Mouse (Mus musculus) G1E (cell line): ENCODE measurements around the gene Slx4ip. TPM values are rescaled to one million over a fixed set of nuclear protein-coding genes. Genes with fewer than 3 reads are reported as not detected.

Experiments used
- ATAC-seq: 2 replicates; pipeline ENCODE4 v1.8.0; 2016; ENCODE audit warnings: mild to moderate bottlenecking; ENCODE audit not compliant: insufficient number of reproducible peaks, poor library complexity, low FRiP score, severe bottlenecking; ENCODE audit errors: extremely low read depth
- DNase-seq: peaks from one replicate; pipeline ENCODE4 v3.0.0; 2012; ENCODE audit warnings: low spot score
- H3K27me3 ChIP-seq: 2 replicates; pipeline ENCODE4 v1.6.1; 2012; ENCODE audit warnings: mild to moderate bottlenecking, low read length, inconsistent platforms; ENCODE audit not compliant: insufficient read depth
- H3K36me3 ChIP-seq: replicated peaks from 2 replicates; pipeline ENCODE3; 2012; ENCODE audit warnings: mild to moderate bottlenecking, inconsistent platforms
- H3K4me1 ChIP-seq: 2 replicates; pipeline ENCODE4 v1.6.1; 2012; ENCODE audit warnings: low read depth, low read length, inconsistent platforms, mixed read lengths; ENCODE audit not compliant: insufficient read depth
- H3K4me3 ChIP-seq: 2 replicates; pipeline ENCODE4 v1.5.1; 2012; ENCODE audit warnings: low read depth, mild to moderate bottlenecking, inconsistent platforms, low read length, moderate library complexity, mixed read lengths
- H3K9me3 ChIP-seq: replicated peaks from 2 replicates; pipeline ENCODE4 v1.6.1; 2012; ENCODE audit warnings: inconsistent platforms
- CTCF ChIP-seq: IDR thresholded peaks from 2 replicates; pipeline ENCODE4 v1.5.1; 2012; ENCODE audit warnings: low read depth, low read length, inconsistent platforms, mixed read lengths
- GATA1 ChIP-seq: IDR thresholded peaks from 2 replicates; pipeline ENCODE4 v1.6.1; 2012; ENCODE audit warnings: borderline replicate concordance, low read length, inconsistent platforms, mixed read lengths
- GATA2 ChIP-seq: IDR thresholded peaks from 2 replicates; pipeline ENCODE4 v1.6.1; 2012; ENCODE audit warnings: low read depth, low read length, inconsistent platforms, borderline replicate concordance
- POLR2AphosphoS5 ChIP-seq: IDR thresholded peaks from 2 replicates; pipeline ENCODE4 v1.6.1; 2012; ENCODE audit warnings: low read depth, low read length, inconsistent platforms; ENCODE audit not compliant: insufficient replicate concordance
- TAL1 ChIP-seq: conservative IDR thresholded peaks from 2 replicates; pipeline ENCODE4 v1.6.1; 2012; ENCODE audit warnings: low read depth, low read length, inconsistent platforms, mixed read lengths
- polyA plus RNA-seq: library from polyadenylated mRNA; stranded (reverse); fragments of >175 nt; gene quantifications from 2 replicates; pipeline ENCODE4 v1.2.3, GENCODE M21; 2012
- total RNA-seq, 2 experiments: library from RNA; stranded (forward) in 1 of 2; stranded (reverse) in 1 of 2; fragments of 200-1000 nt in 1 of 2; fragments of >200 nt in 1 of 2; fragmentation: Nextera tagmentation in 1 of 2; gene quantifications; 2 replicates each; pipeline ENCODE4 v1.2.3; 2014 to 2017

The Slx4ip gene
- total and polyA plus RNA-seq, 3 experiments = 0.50 to 18.0 (median 9.8) TPM

DNA sequence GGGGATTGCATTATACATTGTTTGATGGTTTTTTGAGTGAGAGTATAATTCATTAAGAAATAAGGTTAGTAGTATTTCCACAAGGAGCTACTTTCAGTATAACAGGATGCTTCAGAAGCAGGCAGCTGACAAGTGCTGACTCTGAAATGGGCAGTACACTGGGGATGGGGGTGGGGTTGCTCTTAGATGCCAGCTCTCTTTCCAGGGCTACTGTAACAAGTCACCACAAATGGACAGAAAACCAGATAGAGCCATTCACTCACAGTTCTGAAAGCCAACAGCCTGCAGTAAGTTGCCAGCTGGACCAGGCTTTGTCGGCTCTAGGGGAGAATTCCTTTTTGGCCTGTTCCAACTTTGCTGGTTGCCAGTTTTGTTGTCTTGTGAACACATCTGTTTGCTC, 84.8 kb downstream of the Slx4ip start:
- no peaks in the 10 kb centered on the region for H3K4me1 ChIP-seq
- TF ChIP-seq GATA2 (no peak), TAL1 (no peak), POLR2AphosphoS5 (no peak), CTCF (no peak), GATA1 (no peak)

DNA sequence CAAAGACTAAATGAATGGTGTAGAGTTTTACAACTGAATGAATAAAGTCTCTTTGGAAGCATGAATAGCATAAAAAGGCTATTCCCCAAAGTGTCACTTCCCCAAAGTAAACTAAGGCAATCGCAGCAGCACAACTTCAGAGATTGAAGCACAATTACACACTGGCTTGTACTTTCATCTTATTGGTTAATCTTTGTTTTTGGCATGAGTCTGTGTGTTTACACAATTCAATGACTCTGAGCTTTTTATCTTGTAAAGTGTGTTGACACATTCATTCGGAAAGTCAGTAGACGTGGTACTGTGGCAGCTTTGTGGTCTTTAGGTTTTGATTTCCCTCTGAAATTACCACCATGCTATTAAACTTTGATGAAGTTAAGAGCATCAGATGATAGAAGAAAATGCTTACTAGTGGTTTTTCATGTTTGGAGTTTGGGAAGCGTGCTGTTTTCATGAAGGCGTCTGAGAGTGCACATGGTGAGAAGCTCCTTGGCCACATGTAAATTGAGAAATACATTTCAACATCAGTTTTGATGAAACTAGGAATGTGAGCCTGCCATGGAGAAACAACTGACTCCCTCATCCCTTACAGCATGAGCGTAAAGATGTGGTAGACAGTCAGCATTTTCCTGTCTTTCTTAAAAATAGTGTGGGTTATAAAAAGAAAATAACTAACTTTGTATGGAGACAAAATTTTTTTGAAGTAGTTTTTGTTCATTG, 88.2 kb downstream of the Slx4ip start:
- H3K27me3 ChIP-seq = no peaks in the 10 kb centered on the region
- H3K4me3 ChIP-seq = no peak overlapping the region
- ATAC-seq (no peak), DNase-seq (no peak)
- H3K9me3 ChIP-seq = no peaks in the 10 kb centered on the region
- peaks cover 11% of the 10 kb centered on the region for H3K36me3 ChIP-seq
- TF ChIP-seq POLR2AphosphoS5 (no peak), GATA2 (no peak), GATA1 (no peak), CTCF (no peak), TAL1 (no peak)
- no peaks in the 10 kb centered on the region for H3K4me1 ChIP-seq

More for the DNA sequence above, 84.8 kb downstream of the Slx4ip start:
- Histone ChIP-seq H3K27me3 (no peaks in the 10 kb centered on the region), H3K36me3 (peaks cover 4% of the 10 kb centered on the region), H3K9me3 (no peaks in the 10 kb centered on the region), H3K4me3 (no peak overlapping the region)
- ATAC-seq = no peak
- DNase-seq = no peak

DNA sequence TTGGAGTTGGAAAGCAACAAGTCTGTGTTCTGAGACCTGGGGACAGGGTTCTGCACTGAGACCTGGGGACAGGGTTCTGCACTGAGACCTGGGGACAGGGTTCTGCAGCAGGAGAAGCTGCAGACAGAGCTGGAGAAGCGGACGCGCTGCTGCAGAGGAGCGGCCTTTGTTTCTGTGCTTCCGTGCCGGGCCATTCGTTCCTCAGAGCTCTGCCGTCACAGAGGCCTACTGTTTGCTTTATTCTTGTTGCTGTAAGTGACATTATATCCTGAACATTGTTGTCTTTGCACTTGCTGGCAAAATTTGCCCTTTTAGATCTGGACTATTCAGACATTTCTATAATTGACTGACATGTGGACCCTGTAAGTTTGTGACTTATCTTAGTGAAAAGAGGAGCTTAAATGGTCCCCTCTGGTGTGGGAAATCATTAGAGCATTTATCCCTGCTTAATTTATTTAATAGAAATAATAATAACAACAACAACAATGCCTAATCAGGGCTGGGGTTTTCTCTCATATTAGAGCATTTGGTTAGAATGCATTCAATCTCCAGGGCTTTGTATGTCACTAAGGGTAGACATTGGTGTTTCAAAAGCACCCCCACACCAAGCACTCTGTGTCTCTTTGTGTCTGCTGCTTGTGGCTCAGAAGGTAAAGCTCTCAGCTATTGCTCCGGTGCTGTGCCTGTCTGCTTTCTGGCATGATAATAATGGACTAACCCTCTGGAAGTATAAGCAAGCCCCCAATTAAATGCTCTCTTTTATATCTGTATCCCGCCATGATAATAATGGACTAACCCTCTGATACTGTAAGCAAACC, 90.3 kb downstream of the Slx4ip start:
- peaks cover 12% of the 10 kb centered on the region for H3K36me3 ChIP-seq
- ATAC-seq = no peak
- TF ChIP-seq GATA1 (no peak), GATA2 (no peak), CTCF (no peak), POLR2AphosphoS5 (no peak), TAL1 (no peak)

DNA sequence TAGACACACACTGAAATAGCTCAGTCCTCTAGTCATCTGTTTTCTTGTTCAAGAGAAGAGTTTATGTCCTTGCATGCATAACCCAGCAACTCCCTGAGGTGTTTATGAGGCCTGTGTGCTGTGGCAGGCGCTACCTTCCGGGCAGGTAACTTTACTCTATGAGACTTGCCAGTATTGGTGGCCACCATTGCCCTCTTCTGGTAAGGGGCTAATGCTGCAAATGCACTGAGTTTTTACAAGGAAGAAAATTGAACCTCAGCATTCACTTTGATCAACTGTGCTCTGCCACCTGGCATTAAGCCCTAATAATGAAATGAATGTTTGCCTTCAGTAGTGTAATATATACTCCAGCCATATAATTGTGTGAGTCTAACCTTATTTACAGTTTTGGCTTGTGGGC, 92.9 kb downstream of the Slx4ip start:
- Histone ChIP-seq H3K36me3 (peaks cover 12% of the 10 kb centered on the region), H3K4me1 (no peaks in the 10 kb centered on the region), H3K27me3 (no peaks in the 10 kb centered on the region), H3K9me3 (no peaks in the 10 kb centered on the region), H3K4me3 (no peak overlapping the region)
- no peak; the same call in 1 of the 2 replicates for ATAC-seq
- TF ChIP-seq CTCF = no peak
- no peak for DNase-seq

More for the DNA sequence above, 90.3 kb downstream of the Slx4ip start:
- Histone ChIP-seq H3K9me3 (no peaks in the 10 kb centered on the region), H3K4me1 (no peaks in the 10 kb centered on the region), H3K27me3 (no peaks in the 10 kb centered on the region), H3K4me3 (no peak overlapping the region)
- no peak for DNase-seq

DNA sequence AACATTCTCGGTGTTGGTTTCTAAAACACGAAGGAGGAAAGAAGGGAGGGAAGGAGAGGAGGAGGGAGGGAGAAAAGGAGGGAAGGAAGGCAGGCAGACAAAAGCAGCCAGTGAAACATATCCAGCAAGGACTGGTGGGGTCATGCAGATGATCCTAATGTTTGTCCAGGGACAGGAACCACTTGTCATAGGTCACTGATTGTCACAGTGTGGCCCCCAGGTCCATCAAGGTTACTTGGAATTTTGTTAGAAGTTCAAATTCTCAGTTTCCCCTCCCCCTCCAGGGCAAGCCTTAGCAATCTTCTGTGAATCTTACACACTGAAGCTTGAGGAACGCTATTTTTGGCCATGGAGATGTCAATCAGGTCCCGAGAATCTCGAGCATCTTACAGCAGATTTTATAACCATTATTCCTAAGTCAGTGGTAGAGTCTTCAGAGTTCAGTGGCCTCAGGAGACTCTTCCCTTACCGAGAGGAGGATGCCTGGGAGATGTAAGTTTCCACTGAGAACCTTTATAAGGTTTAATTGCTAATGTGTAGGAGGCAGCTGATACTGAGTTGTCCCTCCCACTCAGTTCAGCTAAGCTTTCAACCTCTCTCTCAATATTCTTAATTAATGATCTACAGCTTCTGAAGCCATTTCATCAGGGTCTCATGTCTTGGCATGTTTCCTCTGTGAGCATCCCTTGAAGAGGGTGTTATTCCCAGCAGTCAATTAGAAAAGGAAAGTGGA, 95.1 kb downstream of the Slx4ip start:
- no peak for DNase-seq
- no peak for TF ChIP-seq POLR2AphosphoS5
- no peak for TF ChIP-seq GATA1
- TF ChIP-seq TAL1 = no peak
- TF ChIP-seq CTCF = no peak
- TF ChIP-seq GATA2 = no peak
- H3K4me3 ChIP-seq = no peak overlapping the region
- H3K4me1 ChIP-seq = no peaks in the 10 kb centered on the region
- no peaks in the 10 kb centered on the region for H3K9me3 ChIP-seq
- H3K36me3 ChIP-seq = peaks cover 10% of the 10 kb centered on the region
- ATAC-seq = no peak
- no peaks in the 10 kb centered on the region for H3K27me3 ChIP-seq

DNA sequence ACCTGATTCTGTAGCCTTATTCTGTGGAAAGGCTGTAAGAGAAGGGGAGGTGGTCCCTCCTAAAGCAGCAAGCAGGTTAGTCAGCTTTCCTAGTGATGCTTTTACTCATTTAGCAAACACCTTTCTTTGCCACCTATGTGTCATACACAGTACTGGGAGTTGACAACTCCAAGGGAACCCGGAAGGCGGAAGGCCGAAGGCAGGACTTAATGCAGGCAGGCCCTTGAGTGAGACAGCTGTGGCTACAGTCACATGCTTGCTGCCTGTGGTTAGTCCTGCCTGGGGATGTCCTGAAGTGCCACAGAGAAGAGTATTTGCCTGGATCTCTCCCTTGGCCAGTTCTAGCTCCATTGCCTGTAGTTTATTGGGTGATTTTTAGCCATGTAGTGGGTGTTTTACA, 102.1 kb downstream of the Slx4ip start:
- peaks cover 11% of the 10 kb centered on the region for H3K36me3 ChIP-seq
- no peaks in the 10 kb centered on the region for H3K4me1 ChIP-seq
- TF ChIP-seq POLR2AphosphoS5 = no peak
- no peak for TF ChIP-seq TAL1
- TF ChIP-seq GATA2 = no peak
- no peaks in the 10 kb centered on the region for H3K27me3 ChIP-seq
- H3K4me3 ChIP-seq = no peak overlapping the region
- DNase-seq (no peak), ATAC-seq (no peak)
- no peaks in the 10 kb centered on the region for H3K9me3 ChIP-seq
